24 mouse cellular contexts compared by ENCODE assay signal in genomic region chr12:28838268-28838667, GRCm38 (mm10).
DNase-seq lines count a peak whose midpoint lies in the region; ATAC-seq and TF ChIP-seq lines count a peak whose summit lies in the region.
"Had no signal": no experiment of that assay in that cellular context is flagged by ENCODE, and none has a peak within 500 bp of the region (broad histone marks: within the 10 kb centered on the region; RNA-seq: fewer than 3 reads in every experiment).

No protein-coding gene starts in this region.

- 0 out of 2 replicates have a peak overlapping the region, but pooled peaks have one; percentile 31 for H3K9ac ChIP-seq in neural tube, embryonic 13.5 days
- H3K9ac ChIP-seq in neural tube, embryonic 15.5 days (replicated peaks), result no peak overlapping the region
- H3K9ac ChIP-seq: embryonic facial prominence, embryonic 15.5 days; forebrain, embryonic 15.5 days; heart, embryonic 13.5 days; liver, embryonic 13.5 days; neural tube, embryonic 12.5 days had no signal

- H3K27me3 ChIP-seq in neural tube, embryonic 13.5 days, result no peaks in the 10 kb centered on the region
- no peaks in the 10 kb centered on the region for H3K27me3 ChIP-seq in neural tube, embryonic 15.5 days (replicated peaks)
- H3K27me3 ChIP-seq: embryonic facial prominence, embryonic 15.5 days; forebrain, embryonic 15.5 days; heart, embryonic 13.5 days; liver, embryonic 13.5 days; neural tube, embryonic 12.5 days had no signal

- H3K4me1 ChIP-seq in neural tube, embryonic 13.5 days (replicated peaks), result peaks cover 13% of the 10 kb centered on the region
- H3K4me1 ChIP-seq in neural tube, embryonic 15.5 days, result peaks cover 11% of the 10 kb centered on the region; the same call in 1 of the 2 replicates
- H3K4me1 ChIP-seq: embryonic facial prominence, embryonic 15.5 days; forebrain, embryonic 15.5 days had no signal

- no peaks in the 10 kb centered on the region for H3K9me3 ChIP-seq in neural tube, embryonic 13.5 days
- H3K9me3 ChIP-seq in neural tube, embryonic 15.5 days (replicated peaks), result no peaks in the 10 kb centered on the region
- H3K9me3 ChIP-seq: embryonic facial prominence, embryonic 15.5 days; forebrain, embryonic 15.5 days; heart, embryonic 13.5 days; liver, embryonic 13.5 days; neural tube, embryonic 12.5 days had no signal

- peak; percentile 54 for TF ChIP-seq CTCF in layer of hippocampus, adult 2 months (conservative IDR thresholded peaks at IDR 0.05)

- no peak overlapping the region for H3K4me3 ChIP-seq in layer of hippocampus, adult 2 months
- H3K4me3 ChIP-seq in neural tube, embryonic 13.5 days, result no peak overlapping the region
- no peak overlapping the region for H3K4me3 ChIP-seq in neural tube, embryonic 15.5 days (replicated peaks)
- H3K4me3 ChIP-seq: embryonic facial prominence, embryonic 15.5 days; forebrain, embryonic 15.5 days; heart, adult 2 months; heart, embryonic 13.5 days; liver, embryonic 13.5 days; neural tube, embryonic 12.5 days had no signal

- H3K36me3 ChIP-seq in neural tube, embryonic 13.5 days, result no peaks in the 10 kb centered on the region
- H3K36me3 ChIP-seq in neural tube, embryonic 15.5 days, result no peaks in the 10 kb centered on the region
- H3K36me3 ChIP-seq: embryonic facial prominence, embryonic 15.5 days; forebrain, embryonic 15.5 days; heart, embryonic 13.5 days; liver, embryonic 13.5 days; neural tube, embryonic 12.5 days had no signal

- H3K4me2 ChIP-seq in neural tube, embryonic 13.5 days, result no peak overlapping the region
- H3K4me2 ChIP-seq in neural tube, embryonic 15.5 days, result no peak overlapping the region
- H3K4me2 ChIP-seq: embryonic facial prominence, embryonic 15.5 days; forebrain, embryonic 15.5 days; heart, embryonic 13.5 days; liver, embryonic 13.5 days; neural tube, embryonic 12.5 days had no signal

- ATAC-seq in frontal cortex, adult (ENCODE audit: low TSS enrichment), result peak; percentile 92
- ATAC-seq in neural tube, embryonic 13.5 days (ENCODE audit: low read depth), result no peak
- ATAC-seq in neural tube, embryonic 15.5 days (ENCODE audit: low FRiP score), result 0 out of 2 replicates have a peak, but pooled peaks have one; percentile 38
- ATAC-seq: forebrain, embryonic 15.5 days had no signal

- peak overlapping the region; percentile 61; the same call in 1 of the 2 replicates for H3K27ac ChIP-seq in layer of hippocampus, adult 2 months
- peak overlapping the region; percentile 38; the same call in 1 of the 2 replicates for H3K27ac ChIP-seq in neural tube, embryonic 13.5 days (replicated peaks)
- no peak overlapping the region for H3K27ac ChIP-seq in neural tube, embryonic 15.5 days (replicated peaks)
- H3K27ac ChIP-seq: embryonic facial prominence, embryonic 15.5 days; forebrain, embryonic 15.5 days; heart, adult 2 months; heart, embryonic 13.5 days; liver, embryonic 13.5 days; neural tube, embryonic 12.5 days had no signal

- no peak for DNase-seq in frontal cortex, postnatal 14 days (ENCODE audit: low spot score in 2 of 2)
- peak in 1 of 2 experiments; percentile 8 for DNase-seq in layer of hippocampus, adult 2 months (ENCODE audit: low spot score in 2 of 2)
- no peak for DNase-seq in layer of hippocampus, adult 11-12 months (ENCODE audit: low spot score)
- no peak for DNase-seq in neural tube, embryonic 10.5 days (ENCODE audit: extremely low spot score, low spot score)
- DNase-seq in lung, postnatal 36 days, result no peak
- DNase-seq: adrenal gland, postnatal 10 days; cerebellum, adult 8-10 months; cerebellum, postnatal 36 days; gastrocnemius, postnatal 25 days; heart, adult 2 months; kidney, adult 9 months; kidney, postnatal 25 days; liver, embryonic 13.5 days; lung, adult 2 months; lung, postnatal 14 days; right cerebral cortex, postnatal 4 days; thymus, postnatal 36 days had no signal

- WGBS in neural tube, embryonic 13.5 days, result 39% methylated on average over 4 of the region's 4 CpGs
- 33% methylated on average over 4 of the region's 4 CpGs for WGBS in neural tube, embryonic 15.5 days
